In genomic region chr17:13336979-13337749, GRCm38 (mm10) we compare ENCODE assay signal across 9 mouse cellular contexts. TPM values are rescaled to one million over a fixed set of nuclear protein-coding genes. Genes with fewer than 3 reads are reported as not detected.
DNase-seq lines count a peak whose midpoint lies in the region; ATAC-seq and TF ChIP-seq lines count a peak whose summit lies in the region.
"Not testable (repeated sequence)": the region's sequence is repeated elsewhere in the genome, so short reads cannot be mapped to it uniquely, and the experiment has no call there.
"Had no signal": no experiment of that assay in that cellular context is flagged by ENCODE, and none has a peak within 500 bp of the region (broad histone marks: within the 10 kb centered on the region; RNA-seq: fewer than 3 reads in every experiment).

No protein-coding gene starts in this region.

- H3K4me1 ChIP-seq in hindbrain, embryonic 15.5 days (replicated peaks); liver, postnatal 0 days (ENCODE audit: insufficient read depth); neural tube, embryonic 13.5 days (replicated peaks); thymus, adult 2 months (replicated peaks; ENCODE audit: control insufficient read depth, insufficient read depth, low read length): not testable (repeated sequence)

- DNase-seq in ZHBTc4 (ENCODE audit: low read depth, low spot score) = peak; percentile 86
- DNase-seq in cerebellum, postnatal 36 days = peak; percentile 20 to 40
- peak; percentile 28 to 52 for DNase-seq in frontal cortex, postnatal 14 days (ENCODE audit: low spot score in 2 of 2)
- DNase-seq in layer of hippocampus, adult 8-10 months (ENCODE audit: low spot score in 2 of 2) = peak; percentile 51 to 70
- DNase-seq in liver, postnatal 0 days = not testable (repeated sequence)
- DNase-seq in thymus, adult 2 months = peak; percentile 18

- H3K4me3 ChIP-seq in hindbrain, embryonic 15.5 days; liver, postnatal 0 days (ENCODE audit: low read depth, low read length); neural tube, embryonic 13.5 days; thymus, adult 2 months (ENCODE audit: control insufficient read depth, insufficient read depth, low read length): not testable (repeated sequence)

- not testable (repeated sequence) for H3K27ac ChIP-seq in hindbrain, embryonic 15.5 days (replicated peaks); liver, postnatal 0 days (ENCODE audit: low read depth); neural tube, embryonic 13.5 days (replicated peaks); thymus, adult 2 months (ENCODE audit: control insufficient read depth, insufficient read depth, low read length)

- H3K4me2 ChIP-seq in hindbrain, embryonic 15.5 days; liver, postnatal 0 days (ENCODE audit: low read depth, low read length); neural tube, embryonic 13.5 days: not testable (repeated sequence)

- not testable (repeated sequence) for H3K36me3 ChIP-seq in hindbrain, embryonic 15.5 days; liver, postnatal 0 days (replicated peaks; ENCODE audit: insufficient read depth, low read length); neural tube, embryonic 13.5 days; thymus, adult 2 months (ENCODE audit: control insufficient read depth, insufficient read depth, low read length)

- H3K9ac ChIP-seq in hindbrain, embryonic 15.5 days; liver, postnatal 0 days (replicated peaks); neural tube, embryonic 13.5 days: not testable (repeated sequence)

- not testable (repeated sequence) for H3K9me3 ChIP-seq in hindbrain, embryonic 15.5 days; liver, postnatal 0 days (ENCODE audit: low read length)
- H3K9me3 ChIP-seq in neural tube, embryonic 13.5 days = peaks cover 23% of the 10 kb centered on the region

- WGBS in hindbrain, embryonic 15.5 days = 70% methylated on average over 9 of the region's 9 CpGs
- WGBS in liver, postnatal 0 days (ENCODE audit: insufficient replicate concordance) = 60% methylated on average over 9 of the region's 9 CpGs
- WGBS in neural tube, embryonic 13.5 days = 66% methylated on average over 9 of the region's 9 CpGs
- 70% methylated on average over 9 of the region's 9 CpGs for WGBS in thymus, adult 2 months

- H3K27me3 ChIP-seq in hindbrain, embryonic 15.5 days; liver, postnatal 0 days (ENCODE audit: insufficient read depth, low read length); neural tube, embryonic 13.5 days; thymus, adult 2 months (ENCODE audit: control insufficient read depth, insufficient read depth, low read length): not testable (repeated sequence)

- not testable (repeated sequence) for TF ChIP-seq POLR2A in thymus, adult 2 months (IDR thresholded peaks at IDR 0.05; ENCODE audit: control insufficient read depth, extremely low read depth, insufficient read depth, low read length, poor library complexity)

- peak; percentile 88 for ATAC-seq in hindbrain, embryonic 15.5 days (ENCODE audit: low FRiP score, low read depth)
- peak; percentile 43 for ATAC-seq in liver, postnatal 0 days
- peak; percentile 86 for ATAC-seq in neural tube, embryonic 13.5 days (ENCODE audit: low read depth)

- peak; percentile 64 for TF ChIP-seq CTCF in liver, postnatal 0 days (IDR thresholded peaks at IDR 0.05; ENCODE audit: low read depth)
- TF ChIP-seq CTCF in thymus, adult 2 months (IDR thresholded peaks at IDR 0.05; ENCODE audit: borderline replicate concordance, control insufficient read depth, extremely low read depth, insufficient read depth, low read length, poor library complexity) = not testable (repeated sequence)

- not testable (repeated sequence) for TF ChIP-seq EP300 in liver, postnatal 0 days (IDR thresholded peaks at IDR 0.05; ENCODE audit: low read depth)

RNA-seq across cellular contexts. Expression of gene Tcp10c, which starts 17.2 kb away (rescaled TPM):
- polyA plus RNA-seq in hindbrain, embryonic 15.5 days (2015; fragmentation: Nextera tagmentation; extraction: Ambion mirVana) = 0.05 TPM in 1 of 2 replicates, not detected in the other
- total RNA-seq in layer of hippocampus, adult 8-10 months (2022) = under 1 TPM; 0.18 to 0.30 (median 0.25) TPM
- not detected in 2 replicates for polyA plus RNA-seq in liver, postnatal 0 days (2015; fragmentation: Nextera tagmentation; extraction: Ambion mirVana)
- polyA plus RNA-seq in neural tube, embryonic 13.5 days (2015; fragmentation: Nextera tagmentation; extraction: Ambion mirVana) = 0.11 and 0.17 TPM in 2 replicates
- 0.08 TPM in 1 of 2 replicates, not detected in the other for polyA plus RNA-seq in thymus, adult 2 months (2012; rRNA removed)
- polyA plus RNA-seq: embryonic facial prominence, embryonic 10.5 days had no signal
